Mouse (Mus musculus) limb, embryonic 10.5 days (tissue): ENCODE measurements at regions not wholly inside any gene's neighbourhood (a gene's known extent, or its start where the extent isn't known, plus 50 kb on each side); places are given as distances from the start of the nearest gene placed in this dataset.

ENCODE experiments used
- DNase-seq: peaks from one replicate; pipeline ENCODE4 v3.0.0-alpha.2; 2017; ENCODE audit warnings: low spot score
- H3K27ac ChIP-seq: fragments of 300-500 bp; sonication (generic); 2 replicates; pipeline ENCODE4 v1.5.1; 2016; ENCODE audit warnings: mild to moderate bottlenecking
- H3K27me3 ChIP-seq: fragments of 300-500 bp; sonication (generic); 2 replicates; pipeline ENCODE4 v1.6.1; 2016; ENCODE audit warnings: low read depth, mild to moderate bottlenecking; ENCODE audit not compliant: poor library complexity, severe bottlenecking
- H3K36me3 ChIP-seq: fragments of 300-500 bp; sonication (generic); 2 replicates; pipeline ENCODE4 v1.6.1; 2016; ENCODE audit warnings: mild to moderate bottlenecking, moderate library complexity
- H3K4me1 ChIP-seq: fragments of 300-500 bp; sonication (generic); 2 replicates; pipeline ENCODE4 v1.6.1; 2016
- H3K4me3 ChIP-seq: fragments of 300-500 bp; sonication (generic); 2 replicates; pipeline ENCODE4 v1.5.1; 2016; ENCODE audit warnings: mild to moderate bottlenecking, moderate library complexity
- H3K9me3 ChIP-seq: fragments of 300-500 bp; sonication (generic); replicated peaks from 2 replicates; pipeline ENCODE4 v1.6.1; 2016; ENCODE audit warnings: mild to moderate bottlenecking
- WGBS: fragments of 180-500 bp; shearing (Covaris S2); methylation state at CpG from one replicate; pipeline ENCODE4 v1.1.7; 2016; 5-methylcytosine and 5-hydroxymethylcytosine counted together

- no peak overlapping the region for H3K4me3 ChIP-seq
- peaks cover 22% of the 10 kb centered on the region for H3K4me1 ChIP-seq
- no peaks in the 10 kb centered on the region for H3K9me3 ChIP-seq
- H3K36me3 ChIP-seq, result no peaks in the 10 kb centered on the region
- DNase-seq, result no peak
- no peaks in the 10 kb centered on the region for H3K27me3 ChIP-seq
- no peak overlapping the region for H3K27ac ChIP-seq
- 86% methylated on average over 5 of the region's 5 CpGs for WGBS
Observed at GRCm38 (mm10) chr7:37908618-37909130, 114.7 kb downstream of the Uri1 start.

- Histone ChIP-seq H3K36me3 (no peaks in the 10 kb centered on the region), H3K27me3 (no peaks in the 10 kb centered on the region), H3K4me1 (no peaks in the 10 kb centered on the region), H3K27ac (no peak overlapping the region), H3K9me3 (no peaks in the 10 kb centered on the region), H3K4me3 (no peak overlapping the region)
- 82% methylated on average over 6 of the region's 6 CpGs for WGBS
- DNase-seq, result peak; percentile 59
Observed at GRCm38 (mm10) chr7:37893885-37894284, 120.4 kb upstream of the Zfp536 start.

GRCm38 (mm10) chr7:37874382-37874781 lies 100.9 kb upstream of the Zfp536 start:
- H3K27ac ChIP-seq, result no peak overlapping the region
- no peaks in the 10 kb centered on the region for H3K36me3 ChIP-seq
- no peak for DNase-seq
- no peaks in the 10 kb centered on the region for H3K9me3 ChIP-seq
- H3K4me1 ChIP-seq, result peaks cover 11% of the 10 kb centered on the region
- H3K27me3 ChIP-seq, result no peaks in the 10 kb centered on the region; the same call in 1 of the 2 replicates
- no peak overlapping the region for H3K4me3 ChIP-seq
- 64% methylated on average over 12 of the region's 12 CpGs for WGBS

- 96% methylated on average over 5 of the region's 5 CpGs for WGBS
- Histone ChIP-seq H3K9me3 (no peaks in the 10 kb centered on the region), H3K27me3 (no peaks in the 10 kb centered on the region; the same call in 1 of the 2 replicates), H3K27ac (no peak overlapping the region), H3K4me1 (peaks cover 16% of the 10 kb centered on the region), H3K36me3 (no peaks in the 10 kb centered on the region), H3K4me3 (no peak overlapping the region)
- no peak for DNase-seq
Observed at GRCm38 (mm10) chr7:37870956-37871355, 97.5 kb upstream of the Zfp536 start.

GRCm38 (mm10) chr7:37866468-37866867 lies 93.0 kb upstream of the Zfp536 start:
- DNase-seq, result no peak
- peaks cover 15% of the 10 kb centered on the region for H3K4me1 ChIP-seq
- H3K27ac ChIP-seq, result no peak overlapping the region
- no peaks in the 10 kb centered on the region; the same call in 1 of the 2 replicates for H3K27me3 ChIP-seq
- H3K9me3 ChIP-seq, result no peaks in the 10 kb centered on the region
- WGBS, result 17% methylated on average over 1 of the region's 1 CpGs
- H3K4me3 ChIP-seq, result no peak overlapping the region
- no peaks in the 10 kb centered on the region for H3K36me3 ChIP-seq

- H3K27ac ChIP-seq, result no peak overlapping the region
- DNase-seq, result no peak
- H3K9me3 ChIP-seq, result 0 out of 2 replicates have a peak, but pooled peaks cover 1% of the 10 kb centered on the region
- WGBS, result 91% methylated on average over 5 of the region's 5 CpGs
- H3K4me3 ChIP-seq, result no peak overlapping the region
- no peaks in the 10 kb centered on the region for H3K4me1 ChIP-seq
- H3K27me3 ChIP-seq, result no peaks in the 10 kb centered on the region
- no peaks in the 10 kb centered on the region for H3K36me3 ChIP-seq
Observed at GRCm38 (mm10) chr7:37851471-37851870, 78.0 kb upstream of the Zfp536 start.

- Histone ChIP-seq H3K27ac (no peak overlapping the region), H3K4me3 (no peak overlapping the region), H3K36me3 (no peaks in the 10 kb centered on the region), H3K4me1 (peaks cover 19% of the 10 kb centered on the region), H3K9me3 (no peaks in the 10 kb centered on the region), H3K27me3 (no peaks in the 10 kb centered on the region)
- WGBS, result 21% methylated on average over 1 of the region's 1 CpGs
- DNase-seq, result no peak
Observed at GRCm38 (mm10) chr7:37845201-37845600, 71.8 kb upstream of the Zfp536 start.

- Histone ChIP-seq H3K36me3 (no peaks in the 10 kb centered on the region), H3K4me3 (peak overlapping the region; percentile 46), H3K27ac (peak overlapping the region; percentile 70), H3K27me3 (no peaks in the 10 kb centered on the region), H3K9me3 (no peaks in the 10 kb centered on the region), H3K4me1 (peaks cover 19% of the 10 kb centered on the region)
- DNase-seq, result peak; percentile 62
- WGBS, result under 1% methylated on average over 14 of the region's 14 CpGs
Observed at GRCm38 (mm10) chr7:37842000-37842513, 68.6 kb upstream of the Zfp536 start.

GRCm38 (mm10) chr7:37841549-37841948 lies 68.1 kb upstream of the Zfp536 start:
- H3K9me3 ChIP-seq, result no peaks in the 10 kb centered on the region
- H3K27ac ChIP-seq, result no peak overlapping the region
- 25% methylated on average over 4 of the region's 4 CpGs for WGBS
- peak overlapping the region; percentile 46 for H3K4me3 ChIP-seq
- DNase-seq, result no peak
- H3K27me3 ChIP-seq, result no peaks in the 10 kb centered on the region
- H3K4me1 ChIP-seq, result peaks cover 19% of the 10 kb centered on the region
- no peaks in the 10 kb centered on the region for H3K36me3 ChIP-seq

- Histone ChIP-seq H3K27me3 (no peaks in the 10 kb centered on the region), H3K4me1 (peaks cover 14% of the 10 kb centered on the region), H3K4me3 (no peak overlapping the region), H3K9me3 (no peaks in the 10 kb centered on the region), H3K36me3 (no peaks in the 10 kb centered on the region), H3K27ac (no peak overlapping the region)
- WGBS, result 85% methylated on average over 5 of the region's 5 CpGs
- DNase-seq, result no peak
Observed at GRCm38 (mm10) chr7:37837883-37838282, 64.4 kb upstream of the Zfp536 start.

GRCm38 (mm10) chr7:37837372-37837771 lies 63.9 kb upstream of the Zfp536 start:
- DNase-seq, result no peak
- no peak overlapping the region for H3K4me3 ChIP-seq
- WGBS, result 88% methylated on average over 5 of the region's 5 CpGs
- H3K9me3 ChIP-seq, result no peaks in the 10 kb centered on the region
- H3K36me3 ChIP-seq, result no peaks in the 10 kb centered on the region
- no peak overlapping the region for H3K27ac ChIP-seq
- H3K27me3 ChIP-seq, result no peaks in the 10 kb centered on the region
- H3K4me1 ChIP-seq, result peaks cover 10% of the 10 kb centered on the region

GRCm38 (mm10) chr7:37833420-37833819 lies 60.0 kb upstream of the Zfp536 start:
- peaks cover 3% of the 10 kb centered on the region; the same call in 1 of the 2 replicates for H3K4me1 ChIP-seq
- 86% methylated on average over 8 of the region's 8 CpGs for WGBS
- no peaks in the 10 kb centered on the region for H3K27me3 ChIP-seq
- H3K4me3 ChIP-seq, result no peak overlapping the region
- H3K27ac ChIP-seq, result no peak overlapping the region
- H3K9me3 ChIP-seq, result no peaks in the 10 kb centered on the region
- no peaks in the 10 kb centered on the region for H3K36me3 ChIP-seq
- DNase-seq, result no peak

GRCm38 (mm10) chr7:37832322-37832721 lies 58.9 kb upstream of the Zfp536 start:
- Histone ChIP-seq H3K4me3 (no peak overlapping the region), H3K27ac (no peak overlapping the region), H3K4me1 (peaks cover 3% of the 10 kb centered on the region; the same call in 1 of the 2 replicates), H3K36me3 (no peaks in the 10 kb centered on the region), H3K9me3 (no peaks in the 10 kb centered on the region), H3K27me3 (no peaks in the 10 kb centered on the region)
- DNase-seq, result no peak
- WGBS, result 77% methylated on average over 4 of the region's 4 CpGs

GRCm38 (mm10) chr7:37825766-37826165 lies 52.3 kb upstream of the Zfp536 start:
- no peaks in the 10 kb centered on the region for H3K27me3 ChIP-seq
- H3K9me3 ChIP-seq, result no peaks in the 10 kb centered on the region
- no peak for DNase-seq
- no peak overlapping the region for H3K27ac ChIP-seq
- no peak overlapping the region for H3K4me3 ChIP-seq
- 90% methylated on average over 5 of the region's 5 CpGs for WGBS
- no peaks in the 10 kb centered on the region for H3K4me1 ChIP-seq
- no peaks in the 10 kb centered on the region for H3K36me3 ChIP-seq
